ENCODE assay signal across 10 mouse cellular contexts in the genomic region with DNA sequence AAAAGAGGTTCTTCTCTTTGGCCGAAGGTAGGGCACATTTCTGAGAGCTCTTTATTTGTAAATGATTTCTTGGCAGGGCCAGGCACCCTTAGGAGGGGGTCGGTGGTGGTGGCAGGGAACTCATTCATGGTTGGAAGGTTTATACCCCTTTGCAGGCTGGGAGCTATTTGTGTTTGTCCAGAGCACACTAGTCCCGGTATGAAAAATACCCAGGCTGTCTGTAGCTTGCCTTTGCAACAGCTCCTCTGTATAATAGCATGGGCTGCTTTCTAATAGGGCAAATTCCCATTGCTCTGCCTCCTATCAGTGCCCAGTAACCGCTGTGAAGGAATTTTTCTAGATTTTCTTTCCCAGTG. TPM values are rescaled to one million over a fixed set of nuclear protein-coding genes. Genes with fewer than 3 reads are reported as not detected.
DNase-seq lines count a peak whose midpoint lies in the region; ATAC-seq and TF ChIP-seq lines count a peak whose summit lies in the region.
"Had no signal": no experiment of that assay in that cellular context is flagged by ENCODE, and none has a peak within 500 bp of the region (broad histone marks: within the 10 kb centered on the region; RNA-seq: fewer than 3 reads in every experiment).

No protein-coding gene starts in this region.

- no peaks in the 10 kb centered on the region for H3K9me3 ChIP-seq in forebrain, embryonic 11.5 days (ENCODE audit: control insufficient read depth, low read length)
- no peaks in the 10 kb centered on the region for H3K9me3 ChIP-seq in intestine, postnatal 0 days (ENCODE audit: control insufficient read depth)
- 0 out of 2 replicates have a peak, but pooled peaks cover under 1% of the 10 kb centered on the region for H3K9me3 ChIP-seq in neural tube, embryonic 12.5 days

- TF ChIP-seq CTCF in layer of hippocampus, adult 2 months (conservative IDR thresholded peaks at IDR 0.05), result no peak
- no peak for TF ChIP-seq CTCF in intestine, postnatal 0 days (IDR thresholded peaks at IDR 0.05; ENCODE audit: low read depth)

- peaks cover 7% of the 10 kb centered on the region; the same call in 1 of the 2 replicates for H3K4me1 ChIP-seq in forebrain, embryonic 11.5 days (replicated peaks; ENCODE audit: control insufficient read depth, insufficient read depth, low read length)
- H3K4me1 ChIP-seq in intestine, postnatal 0 days (replicated peaks; ENCODE audit: control insufficient read depth, insufficient read depth, low read length), result no peaks in the 10 kb centered on the region
- peaks cover 9% of the 10 kb centered on the region for H3K4me1 ChIP-seq in neural tube, embryonic 12.5 days

- peak overlapping the region; percentile 67 for H3K27ac ChIP-seq in layer of hippocampus, adult 2 months
- H3K27ac ChIP-seq in forebrain, embryonic 11.5 days (ENCODE audit: low read depth, low read length), result no peak overlapping the region
- H3K27ac ChIP-seq in intestine, postnatal 0 days (ENCODE audit: low read depth, low read length), result no peak overlapping the region
- no peak overlapping the region for H3K27ac ChIP-seq in neural tube, embryonic 12.5 days

- DNase-seq in layer of hippocampus, adult 2 months (ENCODE audit: low spot score in 2 of 2), result no peak
- no peak for DNase-seq in layer of hippocampus, adult 11-12 months (ENCODE audit: low spot score)
- DNase-seq in forebrain, embryonic 11.5 days (ENCODE audit: low spot score), result no peak
- DNase-seq in layer of hippocampus, adult 18-20 months (ENCODE audit: low spot score in 2 of 2), result no peak
- DNase-seq in thymus, postnatal 10 days (ENCODE audit: low spot score in 2 of 2), result no peak
- no peak for DNase-seq in gastrocnemius, postnatal 4 days (ENCODE audit: low spot score in 2 of 2)
- DNase-seq: cerebellum, adult 11 months had no signal

- H3K4me2 ChIP-seq in forebrain, embryonic 11.5 days (ENCODE audit: low read depth, low read length, severe bottlenecking), result peak overlapping the region; percentile 73; the same call in 1 of the 2 replicates
- H3K4me2 ChIP-seq in intestine, postnatal 0 days (replicated peaks; ENCODE audit: low read depth), result peak overlapping the region; percentile 69
- H3K4me2 ChIP-seq in neural tube, embryonic 12.5 days (replicated peaks), result peak overlapping the region; percentile 77

- no peak for ATAC-seq in forebrain, embryonic 11.5 days (replicated peaks; ENCODE audit: low FRiP score)
- no peak for ATAC-seq in intestine, postnatal 0 days
- peak; percentile 9; the same call in 1 of the 2 replicates for ATAC-seq in neural tube, embryonic 12.5 days (ENCODE audit: low FRiP score, low read depth)

- peak overlapping the region; percentile 49 for H3K4me3 ChIP-seq in layer of hippocampus, adult 2 months
- peak overlapping the region; percentile 36; the same call in 1 of the 2 replicates for H3K4me3 ChIP-seq in forebrain, embryonic 11.5 days (ENCODE audit: low read depth, low read length)
- H3K4me3 ChIP-seq in intestine, postnatal 0 days (ENCODE audit: low read depth, low read length), result peak overlapping the region; percentile 36; the same call in 1 of the 2 replicates
- H3K4me3 ChIP-seq in neural tube, embryonic 12.5 days, result no peak overlapping the region; the same call in 1 of the 2 replicates

- no peak overlapping the region for H3K9ac ChIP-seq in forebrain, embryonic 11.5 days (ENCODE audit: low read length)
- no peak overlapping the region for H3K9ac ChIP-seq in intestine, postnatal 0 days (ENCODE audit: low read depth, low read length)
- 0 out of 2 replicates have a peak overlapping the region, but pooled peaks have one; percentile 47 for H3K9ac ChIP-seq in neural tube, embryonic 12.5 days

- peaks cover 50% of the 10 kb centered on the region for H3K27me3 ChIP-seq in forebrain, embryonic 11.5 days (ENCODE audit: control insufficient read depth, insufficient read depth, low read length)
- peaks cover 55% of the 10 kb centered on the region for H3K27me3 ChIP-seq in intestine, postnatal 0 days (replicated peaks; ENCODE audit: control insufficient read depth, insufficient read depth, low read length)
- peaks cover 65% of the 10 kb centered on the region for H3K27me3 ChIP-seq in neural tube, embryonic 12.5 days (replicated peaks)

- WGBS in forebrain, embryonic 11.5 days, result 2% methylated on average over 4 of the region's 4 CpGs
- WGBS in intestine, postnatal 0 days, result 13% methylated on average over 4 of the region's 4 CpGs
- 2% methylated on average over 4 of the region's 4 CpGs for WGBS in neural tube, embryonic 12.5 days

- H3K36me3 ChIP-seq in forebrain, embryonic 11.5 days (ENCODE audit: control insufficient read depth, insufficient read depth, low read length), result no peaks in the 10 kb centered on the region
- H3K36me3 ChIP-seq in intestine, postnatal 0 days (ENCODE audit: control insufficient read depth, insufficient read depth), result no peaks in the 10 kb centered on the region
- H3K36me3 ChIP-seq in neural tube, embryonic 12.5 days, result no peaks in the 10 kb centered on the region

RNA-seq across cellular contexts. Expression of gene Foxd1, which starts 37.6 kb away (rescaled TPM):
- total RNA-seq in layer of hippocampus, adult 2 months (2021), result 1 to 10 TPM in 1 of 2 experiments, under 1 TPM in 1; 0.69 to 1.2 TPM
- polyA plus RNA-seq in forebrain, embryonic 11.5 days (2014; fragmentation: Nextera tagmentation; extraction: Ambion mirVana), result 4.4 and 4.8 TPM in 2 replicates
- not detected in 2 replicates for polyA plus RNA-seq in intestine, postnatal 0 days (2015; fragmentation: Nextera tagmentation; extraction: Ambion mirVana)
- 4.9 and 5.7 TPM in 2 replicates for polyA plus RNA-seq in neural tube, embryonic 12.5 days (2016; fragmentation: Nextera tagmentation; extraction: Ambion mirVana)
- total RNA-seq in layer of hippocampus, adult 18-20 months (2021), result 1 to 10 TPM in 1 of 2 experiments, under 1 TPM in 1; 0.68 to 1.1 TPM
- total RNA-seq in gastrocnemius, postnatal 4 days (2021), result under 1 TPM; 0.44 to 0.60 TPM
- polyA plus RNA-seq: testis, adult 2 months had no signal
